Mouse (Mus musculus) stomach, postnatal 0 days (tissue): ENCODE results near the gene Dock2. TPM values are rescaled to one million over a fixed set of nuclear protein-coding genes. Genes with fewer than 3 reads are reported as not detected.

ENCODE experiments used
- ATAC-seq: fragments of 200-750 bp; cut with Nextera tagmentation; 2 replicates; pipeline ENCODE4 v1.8.0; 2017; ENCODE audit not compliant: low FRiP score, low TSS enrichment
- DNase-seq: peaks from one replicate; pipeline ENCODE4 v3.0.0-alpha.2; 2016; ENCODE audit warnings: low spot score
- H3K27ac ChIP-seq: fragments of 300-500 bp; sonication (generic); replicated peaks from 2 replicates; pipeline ENCODE4 v1.5.1; 2014; ENCODE audit warnings: mild to moderate bottlenecking, control low read depth
- H3K27me3 ChIP-seq: fragments of 300-500 bp; sonication (generic); 2 replicates; pipeline ENCODE4 v1.6.1; 2014; ENCODE audit warnings: low read length; ENCODE audit not compliant: control insufficient read depth, insufficient read depth
- H3K36me3 ChIP-seq: fragments of 300-500 bp; sonication (generic); 2 replicates; pipeline ENCODE4 v1.6.1; 2014; ENCODE audit warnings: low read length, mixed read lengths; ENCODE audit not compliant: control insufficient read depth, insufficient read depth
- H3K4me1 ChIP-seq: fragments of 300-500 bp; sonication (generic); replicated peaks from 2 replicates; pipeline ENCODE4 v1.6.1; 2014; ENCODE audit warnings: antibody characterized with exemption; ENCODE audit not compliant: control insufficient read depth, insufficient read depth
- H3K4me2 ChIP-seq: fragments of 300-500 bp; sonication (generic); replicated peaks from 2 replicates; pipeline ENCODE4 v1.6.1; 2014; ENCODE audit warnings: low read depth, mild to moderate bottlenecking, control low read depth, moderate library complexity
- H3K4me3 ChIP-seq: fragments of 300-500 bp; sonication (generic); 2 replicates; pipeline ENCODE4 v1.5.1; 2014; ENCODE audit warnings: low read depth, low read length, control low read depth
- H3K9ac ChIP-seq: fragments of 300-500 bp; sonication (generic); 2 replicates; pipeline ENCODE4 v1.6.1; 2014; ENCODE audit warnings: mild to moderate bottlenecking, low read length, control low read depth, mixed read lengths
- H3K9me3 ChIP-seq: fragments of 300-500 bp; sonication (generic); 2 replicates; pipeline ENCODE4 v1.6.1; 2016; ENCODE audit warnings: low read length; ENCODE audit not compliant: control insufficient read depth
- CTCF ChIP-seq: IDR thresholded peaks from 2 replicates; pipeline ENCODE4 v1.5.1; 2016; ENCODE audit warnings: antibody characterized with exemption, low read depth, mild to moderate bottlenecking, moderate library complexity
- EP300 ChIP-seq: optimal IDR thresholded peaks from 2 replicates; pipeline ENCODE3; 2016; ENCODE audit warnings: antibody characterized with exemption
- WGBS: fragments of 180-500 bp; shearing (Covaris S2); extraction: QIAGEN DNeasy Blood & Tissue Kit; methylation state at CpG from one replicate; pipeline ENCODE4 v1.1.7; 2014; 5-methylcytosine and 5-hydroxymethylcytosine counted together
- polyA plus RNA-seq: library from polyadenylated mRNA; unstranded; fragments of >200 nt; fragmentation: Nextera tagmentation; extraction: Ambion mirVana; gene quantifications from 2 replicates; pipeline ENCODE4 v1.2.1, GENCODE M21; 2015

The Dock2 gene
- polyA plus RNA-seq, 1 experiment from 2014 or later, result 1.0 TPM

DNA sequence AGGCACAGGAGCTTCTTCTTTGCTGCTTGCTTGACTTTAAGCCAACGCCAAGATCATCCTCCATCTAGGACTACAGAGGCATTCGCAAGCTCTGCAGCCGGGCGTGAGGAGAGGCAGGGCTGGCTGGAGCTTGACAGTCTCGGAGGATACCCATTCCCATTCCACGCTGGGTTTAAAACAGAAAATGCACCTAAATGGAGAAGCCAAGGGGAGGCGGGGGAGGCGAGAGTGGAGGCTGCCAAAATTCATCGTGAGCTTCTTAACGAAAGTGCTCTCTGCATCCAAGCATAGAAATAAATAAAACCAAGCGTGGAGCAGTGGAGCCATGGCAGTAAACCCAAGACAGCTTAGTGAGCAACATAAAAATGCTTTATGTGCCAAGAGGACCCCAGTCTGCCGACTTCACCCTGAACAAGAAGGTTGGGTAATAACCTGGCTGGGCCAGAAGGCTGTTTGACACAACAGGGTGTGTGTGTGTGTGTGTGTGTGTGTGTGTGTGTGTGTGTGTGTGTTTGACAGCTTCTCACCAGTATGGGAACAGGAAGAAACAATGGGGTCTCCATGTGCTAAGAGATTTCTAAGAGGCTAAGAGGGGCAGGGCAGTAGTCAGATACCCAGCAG is 524.7 kb downstream of the Dock2 start:
- Histone ChIP-seq H3K4me1 (no peaks in the 10 kb centered on the region), H3K27me3 (no peaks in the 10 kb centered on the region), H3K4me3 (no peak overlapping the region), H3K9me3 (no peaks in the 10 kb centered on the region), H3K36me3 (no peaks in the 10 kb centered on the region), H3K4me2 (no peak overlapping the region), H3K27ac (no peak overlapping the region), H3K9ac (no peak overlapping the region)
- ATAC-seq, result no peak
- 81% methylated on average over 12 of the region's 12 CpGs for WGBS
- no peak for DNase-seq
- TF ChIP-seq CTCF (no peak), EP300 (no peak)

DNA sequence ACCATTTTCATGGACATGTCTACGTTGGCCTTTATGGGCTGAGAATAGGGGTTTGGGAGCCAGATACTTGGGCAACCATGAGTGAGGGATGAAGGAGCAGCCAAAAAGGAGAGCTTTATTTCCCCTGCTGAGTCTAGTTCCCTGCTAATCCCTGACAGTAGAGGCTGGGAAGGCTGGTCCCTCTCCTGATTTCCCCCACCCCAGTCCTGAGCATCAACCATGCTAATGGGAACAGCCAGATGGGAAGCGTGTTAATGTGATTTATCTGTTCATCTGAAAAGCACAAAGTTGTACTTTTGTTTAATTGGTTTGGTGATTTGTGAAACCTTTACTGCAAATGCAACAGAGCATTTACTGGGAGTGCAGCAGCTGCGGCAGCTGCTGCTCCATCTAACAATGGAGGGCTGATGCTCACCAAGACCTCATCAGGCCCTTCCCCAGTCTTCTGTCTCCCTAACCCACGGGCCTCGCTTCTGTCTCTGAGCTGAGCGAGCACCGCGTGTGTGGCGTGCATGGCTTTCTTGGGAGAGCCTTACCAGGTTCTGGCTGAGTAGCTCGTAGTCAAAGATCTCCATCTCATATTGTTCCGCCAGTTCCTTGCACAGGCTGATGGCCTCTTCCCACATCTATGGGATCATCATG is 526.0 kb downstream of the Dock2 start:
- Histone ChIP-seq H3K4me3 (no peak overlapping the region), H3K4me2 (no peak overlapping the region), H3K36me3 (no peaks in the 10 kb centered on the region), H3K9me3 (no peaks in the 10 kb centered on the region), H3K27ac (no peak overlapping the region), H3K4me1 (no peaks in the 10 kb centered on the region), H3K27me3 (no peaks in the 10 kb centered on the region), H3K9ac (no peak overlapping the region)
- TF ChIP-seq CTCF, result no peak
- no peak for TF ChIP-seq EP300
- no peak for DNase-seq
- WGBS, result 87% methylated on average over 11 of the region's 11 CpGs
- no peak for ATAC-seq

DNA sequence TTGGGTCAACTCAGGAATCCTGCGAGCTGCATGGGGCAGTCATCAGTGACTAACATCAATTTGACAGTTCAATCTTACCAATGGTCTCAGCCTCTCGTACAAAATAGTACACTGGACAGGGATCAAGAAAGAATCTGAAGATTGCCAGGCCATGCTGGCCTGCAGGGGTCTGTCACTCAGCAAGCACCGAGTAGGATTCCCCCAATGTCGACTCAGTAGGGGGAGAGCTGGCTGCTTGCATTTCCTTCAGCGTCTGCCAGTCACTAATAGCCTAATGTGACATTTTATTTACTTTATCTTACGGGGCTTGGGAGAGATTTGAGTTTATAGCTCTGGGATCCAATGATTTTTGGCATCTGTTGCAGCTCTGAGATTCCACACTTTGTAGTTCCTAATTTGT is 540.7 kb downstream of the Dock2 start:
- Histone ChIP-seq H3K4me1 (no peaks in the 10 kb centered on the region), H3K4me3 (no peak overlapping the region), H3K9ac (no peak overlapping the region), H3K27me3 (no peaks in the 10 kb centered on the region), H3K36me3 (no peaks in the 10 kb centered on the region), H3K27ac (no peak overlapping the region), H3K9me3 (no peaks in the 10 kb centered on the region), H3K4me2 (no peak overlapping the region)
- 29% methylated on average over 6 of the region's 6 CpGs for WGBS
- no peak for DNase-seq
- no peak for ATAC-seq
- no peak for TF ChIP-seq CTCF
- TF ChIP-seq EP300, result no peak

DNA sequence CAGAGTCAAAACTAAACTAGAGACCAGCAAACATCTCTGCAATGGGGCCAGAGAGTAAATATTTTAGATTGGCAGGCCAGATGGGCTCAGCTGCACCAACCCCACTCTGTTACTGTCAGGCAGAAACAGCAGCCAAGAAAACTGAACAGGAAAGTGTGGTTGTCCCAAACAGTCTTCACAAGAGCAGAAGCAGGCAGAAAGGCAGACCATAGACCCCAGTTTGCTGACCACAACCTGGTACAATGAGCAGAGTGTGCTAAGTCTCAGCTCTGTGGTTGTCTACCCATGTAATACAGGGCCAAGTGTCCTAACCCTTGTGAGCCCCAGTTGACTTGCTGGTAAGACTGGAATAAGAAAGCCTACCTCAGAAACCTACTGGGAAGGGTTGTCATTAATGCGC is 543.4 kb downstream of the Dock2 start:
- H3K9ac ChIP-seq, result no peak overlapping the region
- H3K9me3 ChIP-seq, result no peaks in the 10 kb centered on the region
- H3K27me3 ChIP-seq, result no peaks in the 10 kb centered on the region
- no peak for TF ChIP-seq EP300
- no peak for TF ChIP-seq CTCF
- H3K4me3 ChIP-seq, result no peak overlapping the region
- no peak overlapping the region for H3K27ac ChIP-seq
- H3K4me2 ChIP-seq, result no peak overlapping the region
- DNase-seq (no peak), ATAC-seq (no peak)
- no peaks in the 10 kb centered on the region for H3K4me1 ChIP-seq
- no peaks in the 10 kb centered on the region for H3K36me3 ChIP-seq
- 97% methylated on average over 1 of the region's 1 CpGs for WGBS

DNA sequence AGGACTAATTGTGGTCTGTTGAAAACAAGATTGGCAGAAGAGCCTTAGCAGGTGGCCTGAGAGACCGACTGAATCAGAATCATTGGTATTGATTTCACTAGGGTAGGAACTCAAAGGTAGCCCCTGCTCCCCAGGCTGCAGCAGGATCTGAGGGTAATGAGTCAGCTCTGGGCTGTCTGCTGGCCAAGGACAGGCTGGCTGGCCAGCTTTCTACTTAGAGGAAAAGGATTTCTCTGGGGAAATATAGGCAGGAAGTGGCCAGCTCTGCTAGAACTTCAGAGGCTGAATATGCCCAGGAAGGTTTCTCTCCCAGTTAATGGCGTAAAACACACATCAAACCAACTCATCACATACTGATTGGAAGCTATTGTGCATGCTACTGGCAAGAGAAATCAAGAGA is 544.0 kb downstream of the Dock2 start:
- 79% methylated on average over 2 of the region's 2 CpGs for WGBS
- no peak for TF ChIP-seq EP300
- TF ChIP-seq CTCF, result no peak

DNA sequence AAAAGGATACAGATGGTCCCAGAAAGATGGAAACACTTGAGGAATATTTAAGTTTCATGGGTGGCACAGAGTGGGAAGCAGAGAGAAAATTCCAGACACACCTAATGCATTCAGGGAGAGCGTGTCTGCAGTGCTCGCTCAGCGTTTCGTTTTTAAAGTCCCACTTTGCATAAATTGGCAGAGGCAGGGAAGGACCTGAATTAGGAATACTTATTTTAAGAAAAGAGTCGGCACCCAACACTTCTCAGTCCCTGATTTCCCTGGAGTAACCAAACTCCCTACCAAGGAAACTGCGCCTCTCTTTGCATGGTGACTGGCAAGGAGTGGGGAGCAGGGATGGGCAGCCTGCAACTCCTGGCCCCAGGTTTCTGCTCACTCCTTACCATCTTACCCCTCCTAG is 546.8 kb downstream of the Dock2 start:
- Histone ChIP-seq H3K9ac (no peak overlapping the region), H3K36me3 (no peaks in the 10 kb centered on the region), H3K4me3 (no peak overlapping the region), H3K4me2 (no peak overlapping the region), H3K27me3 (no peaks in the 10 kb centered on the region), H3K4me1 (no peaks in the 10 kb centered on the region), H3K9me3 (no peaks in the 10 kb centered on the region), H3K27ac (no peak overlapping the region)
- ATAC-seq (no peak), DNase-seq (no peak)
- 85% methylated on average over 6 of the region's 6 CpGs for WGBS
- TF ChIP-seq CTCF (no peak), EP300 (no peak)

More for the DNA sequence above, 544.0 kb downstream of the Dock2 start:
- Histone ChIP-seq H3K4me3 (no peak overlapping the region), H3K9me3 (no peaks in the 10 kb centered on the region), H3K9ac (no peak overlapping the region), H3K4me2 (no peak overlapping the region), H3K27ac (no peak overlapping the region), H3K36me3 (no peaks in the 10 kb centered on the region), H3K4me1 (no peaks in the 10 kb centered on the region), H3K27me3 (no peaks in the 10 kb centered on the region)
- ATAC-seq, result no peak
- DNase-seq, result no peak
